Mouse (Mus musculus) kidney, postnatal 10 days (tissue): Measurements from ENCODE around the gene Pnpla3.

Experiments used
- DNase-seq: peaks from one replicate; pipeline ENCODE4 v3.0.0; 2021; ENCODE audit warnings: mixed read lengths

Pnpla3 gene

GRCm38 (mm10) chr15:84182000-84182399, 14.4 kb downstream of the Pnpla3 start:
- no peak for DNase-seq

DNA sequence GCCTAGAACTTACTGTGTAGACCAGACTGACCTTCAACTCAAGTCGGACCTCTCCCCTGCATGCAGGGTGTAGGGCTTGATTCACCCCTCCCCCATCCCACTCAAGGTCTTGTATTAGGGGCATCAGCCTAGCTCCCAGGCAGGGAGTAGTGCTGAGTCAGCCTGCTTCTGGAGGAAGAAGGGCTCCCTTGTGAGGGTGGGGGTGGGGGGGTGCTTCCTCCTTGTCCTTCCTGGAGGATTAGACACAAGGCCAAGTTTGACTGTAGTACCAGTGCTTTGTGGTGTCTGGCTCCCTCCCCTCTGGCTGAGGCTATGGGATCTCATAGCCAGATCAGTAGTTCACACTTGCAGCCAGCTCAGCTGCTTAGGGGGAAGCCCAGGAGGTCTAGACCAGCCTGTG, 16.3 kb downstream of the Pnpla3 start:
- DNase-seq: peak; percentile 54

- no peak for DNase-seq
Measured at GRCm38 (mm10) chr15:84186196-84186595, 18.6 kb downstream of the Pnpla3 start.

- DNase-seq: no peak
Measured at GRCm38 (mm10) chr15:84188887-84189530, 21.4 kb downstream of the Pnpla3 start.

DNA sequence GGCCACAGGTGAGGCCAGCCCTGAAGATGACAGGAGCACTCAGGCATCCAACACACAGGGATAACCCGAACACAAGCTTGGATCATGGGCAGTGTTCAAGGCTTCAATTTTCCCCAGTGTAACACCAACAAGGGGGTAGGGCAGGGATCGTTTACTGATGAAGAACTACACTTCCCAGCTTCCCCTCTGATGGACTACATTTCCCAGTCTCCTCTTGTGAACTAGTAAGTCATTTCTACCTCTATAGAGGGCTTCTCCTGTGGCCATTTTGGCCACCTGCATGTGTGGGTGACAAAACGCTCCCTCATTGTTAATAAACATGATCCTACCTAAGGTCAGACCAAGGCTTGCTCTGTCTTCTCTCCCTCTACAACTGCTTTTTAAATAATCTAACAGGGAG, 22.2 kb downstream of the Pnpla3 start:
- no peak for DNase-seq

DNA sequence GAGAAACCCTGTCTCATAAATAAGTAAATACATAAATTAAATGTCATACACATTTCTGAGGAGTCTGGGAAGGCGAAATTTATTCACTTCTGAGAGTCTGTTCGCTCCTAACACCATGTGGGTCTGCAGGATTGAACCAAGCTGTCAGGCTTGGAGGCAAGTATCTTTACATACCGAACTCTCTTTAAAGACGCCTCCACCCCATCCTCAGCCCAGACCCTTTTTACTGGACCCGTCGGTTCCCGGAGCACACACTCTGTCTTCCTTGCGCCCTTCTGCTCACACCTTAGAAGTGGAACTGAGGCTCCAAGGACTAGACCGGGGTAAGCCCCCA, 24.1 kb downstream of the Pnpla3 start:
- DNase-seq: no peak

DNA sequence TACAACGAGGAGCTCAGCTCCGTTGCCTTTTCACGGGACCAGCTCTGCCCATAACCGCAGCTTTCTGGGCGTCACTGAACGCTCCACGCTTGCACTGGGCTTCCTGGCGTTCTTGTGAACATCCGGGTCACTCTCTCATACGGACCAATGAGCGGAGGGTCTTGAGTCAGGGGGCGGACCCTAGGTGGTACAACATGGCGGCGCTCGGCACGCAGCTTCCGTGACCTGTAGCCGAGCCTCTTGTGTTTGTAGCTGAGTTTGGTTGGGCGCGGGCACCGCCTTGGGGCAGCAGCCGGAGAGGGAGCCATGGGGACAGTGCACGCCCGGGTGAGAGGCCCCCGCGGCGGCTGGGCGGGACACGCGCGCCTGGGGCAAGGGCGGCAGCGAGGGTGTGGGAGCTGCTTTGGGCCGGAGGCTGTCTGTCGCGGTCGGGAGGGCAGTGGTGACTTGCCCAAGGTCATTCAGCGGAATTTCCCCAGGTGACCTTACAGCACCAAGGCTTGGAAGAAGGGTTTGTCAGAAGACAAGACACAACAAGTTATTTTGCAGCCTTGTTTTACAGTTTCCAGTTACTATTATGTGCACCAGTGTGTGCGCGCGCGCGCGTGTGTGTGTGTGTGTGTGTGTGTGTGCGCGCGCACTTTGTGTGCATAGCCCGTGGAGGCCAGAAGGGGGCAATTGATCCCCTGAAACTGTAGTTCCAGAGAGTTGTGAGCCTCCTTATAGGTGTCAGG, 24.6 kb downstream of the Pnpla3 start, which contains the start of gene Samm50:
Gene Samm50, plus strand, starts transcription at position 184 of the 734 bp plus-strand sequence.
- DNase-seq: peak; percentile 93

DNA sequence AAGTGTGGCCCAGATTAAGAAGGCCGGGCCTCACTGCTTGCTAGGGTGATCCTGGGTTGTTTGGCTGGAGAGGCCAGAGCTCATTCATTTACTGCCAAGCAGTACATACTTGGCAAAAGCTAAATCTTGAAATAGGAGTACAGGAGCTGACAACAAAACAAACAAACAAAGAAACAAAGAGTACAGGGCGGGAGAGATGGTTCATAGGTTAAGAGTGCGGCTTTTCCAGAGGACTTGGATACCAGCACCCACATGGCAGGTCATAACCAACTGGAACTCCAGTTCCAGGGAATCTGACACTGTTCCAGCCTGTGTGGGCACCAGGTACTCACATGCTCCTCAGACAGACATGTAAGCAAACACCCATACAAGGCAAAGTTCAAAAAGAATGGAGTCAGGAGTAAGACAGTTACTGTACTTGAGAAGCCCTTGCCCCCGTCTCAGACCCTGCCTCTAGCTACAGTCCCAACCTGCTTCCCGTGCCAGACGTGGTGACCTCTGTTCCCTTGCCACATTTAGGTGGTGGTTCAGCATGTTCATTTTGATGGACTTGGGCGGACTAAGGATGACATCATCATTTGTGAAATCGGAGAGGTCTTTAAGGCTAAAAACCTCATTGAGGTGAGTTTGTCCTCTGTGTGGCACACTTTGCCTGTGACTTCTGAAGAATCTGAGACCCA, 29.0 kb downstream of the Pnpla3 start:
- DNase-seq: no peak

DNA sequence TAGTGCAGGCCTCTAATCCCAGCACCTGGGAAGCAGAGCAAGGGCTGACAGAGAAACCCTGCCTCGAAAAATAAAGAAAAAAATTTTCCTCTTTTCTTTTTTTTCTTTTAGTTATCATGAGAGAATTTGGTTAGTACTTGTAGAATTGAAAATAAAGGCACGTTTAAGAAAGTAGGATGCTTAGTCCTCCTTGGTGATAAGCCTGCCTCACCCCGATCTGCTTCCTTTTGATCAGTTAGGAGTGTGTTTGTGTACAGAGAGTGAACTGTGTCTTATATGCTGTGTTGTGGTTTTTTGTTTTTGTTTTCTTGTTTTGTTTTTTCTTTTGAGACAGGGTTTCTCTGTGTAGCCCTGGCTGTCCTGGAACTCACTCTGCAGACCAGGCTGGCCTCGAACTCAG, 39.7 kb downstream of the Pnpla3 start:
- DNase-seq: no peak

DNA sequence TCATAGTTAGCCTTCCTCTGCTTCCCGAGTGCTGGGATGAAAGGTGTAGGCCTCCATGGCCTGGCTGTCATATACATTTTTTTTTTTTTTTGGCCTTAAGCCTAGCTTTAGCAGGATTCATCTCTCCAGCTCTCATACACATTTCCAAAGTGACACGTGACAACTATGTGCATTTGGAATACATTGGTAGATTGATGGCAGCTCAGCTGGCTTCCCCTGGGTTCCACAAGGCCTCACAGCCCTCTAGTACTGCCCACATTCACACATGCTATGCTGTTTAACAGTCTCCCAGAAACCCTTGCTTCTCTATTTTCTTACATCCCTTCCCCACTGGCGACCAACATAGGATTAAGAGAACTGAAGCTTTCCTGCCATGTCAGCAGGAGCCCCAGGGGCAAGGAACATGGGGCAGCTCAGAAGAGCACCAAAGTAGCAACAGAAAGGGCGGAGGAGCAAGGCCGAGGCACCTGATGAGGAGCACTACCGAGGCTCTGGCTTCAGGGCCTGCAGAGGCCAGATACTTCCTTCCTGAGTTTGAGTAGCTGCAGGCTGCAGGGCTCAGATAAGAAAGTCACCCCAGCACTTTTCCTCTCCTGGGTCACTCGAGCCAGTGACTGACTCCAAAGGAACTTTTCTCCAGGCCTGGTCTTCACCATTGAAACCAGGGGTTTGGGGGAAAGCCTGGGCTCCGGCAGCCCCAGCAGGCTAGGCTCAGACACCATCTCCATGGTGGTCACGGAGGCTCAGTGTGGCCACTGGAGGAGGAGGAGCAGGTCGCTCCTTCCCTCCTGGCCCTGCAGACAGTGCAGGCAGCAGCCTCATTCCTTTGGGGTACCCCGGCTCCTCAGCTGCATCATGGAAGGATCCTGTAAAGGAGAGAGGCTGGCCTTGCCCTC, 42.1 kb downstream of the Pnpla3 start:
- DNase-seq: no peak

GRCm38 (mm10) chr15:84210461-84210860, 42.8 kb downstream of the Pnpla3 start:
- no peak for DNase-seq

- no peak for DNase-seq
Measured at GRCm38 (mm10) chr15:84210941-84211340, 43.3 kb downstream of the Pnpla3 start.

DNA sequence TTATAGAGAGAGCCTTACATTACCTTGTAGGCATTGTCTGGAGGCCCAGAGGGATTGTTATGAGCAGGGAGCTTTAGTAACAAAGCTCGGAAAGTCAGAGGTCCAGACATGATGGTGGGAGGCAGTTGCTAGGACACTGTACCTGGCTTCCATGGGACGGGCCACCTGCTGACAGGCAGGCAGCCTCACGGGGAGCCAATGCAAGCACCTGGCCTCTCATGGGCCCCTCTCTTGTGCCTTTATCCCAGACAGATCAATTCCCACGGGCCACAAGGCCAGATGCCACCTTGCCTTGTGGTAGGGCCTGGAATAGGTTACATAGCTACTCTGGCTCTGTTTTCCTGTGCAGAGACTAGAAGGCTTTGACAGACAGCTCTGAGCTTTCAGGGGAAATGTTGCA, 43.9 kb downstream of the Pnpla3 start:
- DNase-seq: no peak

DNA sequence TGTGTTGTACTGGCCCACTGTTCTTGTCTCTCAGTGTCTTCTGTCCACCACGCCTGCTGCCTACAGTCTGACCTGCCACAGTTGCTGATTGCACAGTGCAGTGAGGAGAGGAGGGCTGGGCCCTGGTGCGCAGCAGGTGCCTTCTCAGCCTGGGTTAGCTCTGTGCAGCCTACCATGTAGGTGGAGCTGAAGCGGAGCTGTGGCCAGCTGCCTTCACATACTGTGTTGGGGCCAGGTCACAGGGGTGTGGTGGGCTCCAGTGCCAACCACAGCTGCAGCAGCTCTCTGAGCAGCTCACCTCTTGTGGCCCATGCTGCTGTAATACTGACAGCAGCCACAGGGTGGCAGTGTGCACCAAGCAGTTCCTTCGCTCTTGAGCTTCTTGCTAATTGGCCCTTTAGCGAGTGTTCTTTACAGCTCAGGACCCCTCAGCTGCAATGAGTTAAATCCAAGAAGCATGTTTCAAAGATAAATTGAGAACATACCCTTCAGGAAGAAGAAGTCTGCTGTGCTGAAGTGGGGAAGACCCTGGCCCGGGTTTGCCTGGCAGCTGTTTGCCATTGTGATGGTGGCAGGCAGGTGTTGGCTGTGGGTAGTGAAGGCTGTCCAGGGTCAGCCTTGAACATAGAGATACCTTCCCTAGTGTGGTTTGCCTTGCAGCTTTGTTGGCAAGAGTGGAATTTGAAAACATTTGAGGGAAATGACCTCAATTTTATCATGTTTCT, 44.6 kb downstream of the Pnpla3 start:
- peak; percentile 93 for DNase-seq

GRCm38 (mm10) chr15:84212756-84213105, 45.1 kb downstream of the Pnpla3 start:
- no peak for DNase-seq

- no peak for DNase-seq
Measured at GRCm38 (mm10) chr15:84213162-84213739, 45.6 kb downstream of the Pnpla3 start.

DNA sequence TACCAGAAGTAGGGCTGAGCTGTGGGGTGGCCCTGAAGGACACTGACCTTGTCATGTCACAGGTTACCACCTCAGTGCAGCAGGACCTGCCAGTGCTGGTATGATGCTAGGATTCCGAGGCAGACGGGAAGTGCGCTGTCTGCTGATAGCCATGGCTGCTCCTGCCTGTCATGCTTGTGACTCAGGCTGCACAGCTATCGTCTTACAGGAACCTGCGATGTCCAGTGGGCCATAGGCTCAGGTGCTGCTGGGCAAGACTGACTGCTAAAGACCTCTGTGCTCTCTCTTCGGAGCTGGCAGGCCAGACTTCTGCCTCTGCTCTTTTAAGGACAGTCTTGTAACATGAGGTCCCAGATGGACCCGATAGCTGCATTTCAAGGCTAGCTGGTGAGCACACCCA, 46.8 kb downstream of the Pnpla3 start:
- DNase-seq: no peak

GRCm38 (mm10) chr15:84215273-84215672, 47.6 kb downstream of the Pnpla3 start:
- no peak for DNase-seq

DNA sequence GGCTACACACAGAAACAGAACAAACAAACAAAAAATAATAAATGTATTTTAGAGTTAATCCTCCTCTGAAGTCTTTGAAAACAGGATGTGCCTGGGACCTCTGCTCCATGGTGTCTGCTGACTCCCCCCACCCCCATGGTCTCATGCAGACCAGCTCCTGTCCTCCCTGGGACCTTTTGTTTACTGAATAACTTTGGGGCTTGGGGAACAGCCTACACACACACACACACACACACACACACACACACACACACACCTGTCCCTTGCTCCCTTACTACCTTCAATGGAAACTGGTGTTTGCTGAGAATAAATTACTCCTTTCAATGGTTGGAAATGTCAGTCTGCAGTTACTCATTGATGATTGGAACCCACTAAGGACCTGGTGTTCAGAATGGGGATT, 48.4 kb downstream of the Pnpla3 start:
- DNase-seq: peak; percentile 69

GRCm38 (mm10) chr15:84216461-84217084, 48.9 kb downstream of the Pnpla3 start:
- DNase-seq: peak; percentile 53

DNA sequence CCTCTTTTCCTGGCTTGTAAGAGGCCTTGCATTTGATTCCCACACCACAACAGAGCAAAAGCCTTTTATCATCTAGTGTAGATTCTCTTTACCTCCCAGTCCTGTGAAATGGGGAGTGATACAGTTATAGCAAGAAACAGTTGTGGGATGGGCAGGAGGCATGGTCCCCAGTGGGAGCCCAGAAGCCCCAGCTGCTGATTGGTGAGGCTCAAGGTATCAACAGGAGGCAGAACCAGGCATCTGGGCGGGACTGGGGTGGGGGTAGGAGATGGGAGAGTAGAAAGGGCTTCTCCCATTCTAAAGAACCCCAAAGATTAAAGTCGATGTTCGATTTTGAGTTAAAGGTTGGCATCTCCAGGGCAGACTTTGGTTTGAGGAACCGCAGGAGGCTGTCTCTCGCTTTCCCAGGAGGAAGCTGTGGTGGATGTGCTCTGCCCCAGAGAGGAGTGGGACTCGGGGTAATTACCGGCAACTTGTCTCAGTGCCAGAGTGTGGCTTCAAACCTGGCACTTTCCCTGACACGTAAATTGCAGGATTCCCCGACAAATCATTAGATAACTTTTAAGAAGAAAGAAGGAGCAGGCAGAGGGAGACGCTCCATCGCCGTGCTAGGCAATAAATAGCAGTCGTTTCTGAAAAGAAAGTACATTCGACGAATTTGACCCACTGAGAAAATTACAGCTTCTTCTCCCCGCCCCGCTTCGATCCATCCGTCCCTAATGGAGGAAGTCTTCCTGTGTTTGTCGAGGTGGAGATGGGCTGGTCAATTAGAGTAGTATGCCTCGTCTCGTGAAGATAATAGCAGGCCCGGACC, 50.5 kb downstream of the Pnpla3 start:
- DNase-seq: no peak
